Mouse (Mus musculus): ENCODE data around the gene Tcf7l1.
A peak's percentile ranks its signal among the peaks of the same experiment; 100 is the strongest.
"Not testable (repeated sequence)": the region's sequence is repeated elsewhere in the genome, so short reads cannot be mapped to it uniquely, and the experiment has no call there.

The Tcf7l1 gene

GRCm38 (mm10) chr6:72788892-72789699 is at the start of gene Tcf7l1:
TSS of gene Tcf7l1 (minus strand) at chr6:72789254.
- peak; percentile 26 to 88 for DNase-seq (ENCODE audit: low spot score in 2 of 2)

- no peak for DNase-seq (ENCODE audit: low spot score in 2 of 2)
Observed at GRCm38 (mm10) chr6:72837756-72838155, 48.7 kb upstream of the Tcf7l1 start.

- no peak for DNase-seq (ENCODE audit: low spot score in 2 of 2)
Observed at GRCm38 (mm10) chr6:72834518-72834917, 45.5 kb upstream of the Tcf7l1 start.

- DNase-seq (ENCODE audit: low spot score in 2 of 2): no peak
Observed at GRCm38 (mm10) chr6:72831858-72832257, 42.8 kb upstream of the Tcf7l1 start.

GRCm38 (mm10) chr6:72831276-72831675 is 42.2 kb upstream of the Tcf7l1 start:
- peak in 1 of 2 experiments; percentile 56 for DNase-seq (ENCODE audit: low spot score in 2 of 2)

- no peak for DNase-seq (ENCODE audit: low spot score in 2 of 2)
Observed at GRCm38 (mm10) chr6:72828857-72829256, 39.8 kb upstream of the Tcf7l1 start.

GRCm38 (mm10) chr6:72828037-72828436 is 39.0 kb upstream of the Tcf7l1 start:
- not testable (repeated sequence) for DNase-seq (ENCODE audit: low spot score in 2 of 2)

GRCm38 (mm10) chr6:72825762-72826161 is 36.7 kb upstream of the Tcf7l1 start:
- no peak for DNase-seq (ENCODE audit: low spot score in 2 of 2)

- no peak for DNase-seq (ENCODE audit: low spot score in 2 of 2)
Observed at GRCm38 (mm10) chr6:72824971-72825737, 36.1 kb upstream of the Tcf7l1 start.

GRCm38 (mm10) chr6:72813456-72813855 is 24.4 kb upstream of the Tcf7l1 start:
- no peak for DNase-seq (ENCODE audit: low spot score in 2 of 2)

- no peak for DNase-seq (ENCODE audit: low spot score in 2 of 2)
Observed at GRCm38 (mm10) chr6:72810248-72810647, 21.2 kb upstream of the Tcf7l1 start.

- DNase-seq (ENCODE audit: low spot score in 2 of 2): no peak
Observed at GRCm38 (mm10) chr6:72809522-72810149, 20.6 kb upstream of the Tcf7l1 start.

- DNase-seq (ENCODE audit: low spot score in 2 of 2): no peak
Observed at GRCm38 (mm10) chr6:72808342-72808741, 19.3 kb upstream of the Tcf7l1 start.

GRCm38 (mm10) chr6:72803669-72804068 is 14.6 kb upstream of the Tcf7l1 start:
- DNase-seq (ENCODE audit: low spot score in 2 of 2): no peak

GRCm38 (mm10) chr6:72802119-72802518 is 13.1 kb upstream of the Tcf7l1 start:
- DNase-seq (ENCODE audit: low spot score in 2 of 2): no peak

GRCm38 (mm10) chr6:72800641-72801040 is 11.6 kb upstream of the Tcf7l1 start:
- DNase-seq (ENCODE audit: low spot score in 2 of 2): no peak

GRCm38 (mm10) chr6:72797763-72798162 is 8.7 kb upstream of the Tcf7l1 start:
- no peak for DNase-seq (ENCODE audit: low spot score in 2 of 2)

- DNase-seq (ENCODE audit: low spot score in 2 of 2): no peak
Observed at GRCm38 (mm10) chr6:72795444-72795843, 6.4 kb upstream of the Tcf7l1 start.

GRCm38 (mm10) chr6:72794870-72795269 is 5.8 kb upstream of the Tcf7l1 start:
- no peak for DNase-seq (ENCODE audit: low spot score in 2 of 2)

GRCm38 (mm10) chr6:72792641-72793040 is 3.6 kb upstream of the Tcf7l1 start:
- DNase-seq (ENCODE audit: low spot score in 2 of 2): no peak

GRCm38 (mm10) chr6:72787948-72788891 is 834 bp downstream of the Tcf7l1 start:
- DNase-seq (ENCODE audit: low spot score in 2 of 2): no peak
